Mouse (Mus musculus) neural tube, embryonic 14.5 days (tissue): ENCODE measurements around the gene Gm26727. TPM values are rescaled to one million over a fixed set of nuclear protein-coding genes. Genes with fewer than 3 reads are reported as not detected.
"Not testable (repeated sequence)": the region's sequence is repeated elsewhere in the genome, so short reads cannot be mapped to it uniquely, and the experiment has no call there.

Experiments
- ATAC-seq: fragments of 200-750 bp; cut with Nextera tagmentation; 2 replicates; pipeline ENCODE4 v1.8.0; 2017; ENCODE audit warnings: low read depth, mild to moderate bottlenecking, moderate TSS enrichment, moderate library complexity
- H3K27ac ChIP-seq: fragments of 300-500 bp; sonication (generic); 2 replicates; pipeline ENCODE4 v1.5.1; 2014; ENCODE audit warnings: low read depth, mild to moderate bottlenecking, control low read depth, low read length, moderate library complexity, mixed read lengths
- H3K27me3 ChIP-seq: fragments of 300-500 bp; sonication (generic); 2 replicates; pipeline ENCODE4 v1.6.1; 2014; ENCODE audit warnings: low read length; ENCODE audit not compliant: control insufficient read depth, insufficient read depth
- H3K36me3 ChIP-seq: fragments of 300-500 bp; sonication (generic); 2 replicates; pipeline ENCODE4 v1.6.1; 2014; ENCODE audit warnings: low read length, mixed read lengths; ENCODE audit not compliant: control insufficient read depth, insufficient read depth
- H3K4me1 ChIP-seq: fragments of 300-500 bp; sonication (generic); 2 replicates; pipeline ENCODE4 v1.6.1; 2014; ENCODE audit warnings: low read length; ENCODE audit not compliant: control insufficient read depth, insufficient read depth
- H3K4me2 ChIP-seq: fragments of 300-500 bp; sonication (generic); 2 replicates; pipeline ENCODE4 v1.6.1; 2014; ENCODE audit warnings: mild to moderate bottlenecking, low read depth, low read length, control low read depth
- H3K4me3 ChIP-seq: fragments of 300-500 bp; sonication (generic); 2 replicates; pipeline ENCODE4 v1.5.1; 2014; ENCODE audit warnings: low read depth, low read length, control low read depth, mixed read lengths
- H3K9ac ChIP-seq: fragments of 300-500 bp; sonication (generic); replicated peaks from 2 replicates; pipeline ENCODE4 v1.6.1; 2014; ENCODE audit warnings: low read depth, mild to moderate bottlenecking, control low read depth, low read length, mixed read lengths
- H3K9me3 ChIP-seq: fragments of 300-500 bp; sonication (generic); 2 replicates; pipeline ENCODE4 v1.6.1; 2016; ENCODE audit warnings: low read length; ENCODE audit not compliant: control insufficient read depth
- WGBS: fragments of 180-500 bp; shearing (Covaris S2); extraction: QIAGEN DNeasy Blood & Tissue Kit; methylation state at CpG from one replicate; pipeline ENCODE4 v1.1.7; 2014; 5-methylcytosine and 5-hydroxymethylcytosine counted together
- polyA plus RNA-seq: library from polyadenylated mRNA; unstranded; fragments of >200 nt; fragmentation: Nextera tagmentation; extraction: Ambion mirVana; gene quantifications from 2 replicates; pipeline ENCODE4 v1.2.1, GENCODE M21; 2014

Gm26727 gene
- polyA plus RNA-seq: not detected in 2 replicates

DNA sequence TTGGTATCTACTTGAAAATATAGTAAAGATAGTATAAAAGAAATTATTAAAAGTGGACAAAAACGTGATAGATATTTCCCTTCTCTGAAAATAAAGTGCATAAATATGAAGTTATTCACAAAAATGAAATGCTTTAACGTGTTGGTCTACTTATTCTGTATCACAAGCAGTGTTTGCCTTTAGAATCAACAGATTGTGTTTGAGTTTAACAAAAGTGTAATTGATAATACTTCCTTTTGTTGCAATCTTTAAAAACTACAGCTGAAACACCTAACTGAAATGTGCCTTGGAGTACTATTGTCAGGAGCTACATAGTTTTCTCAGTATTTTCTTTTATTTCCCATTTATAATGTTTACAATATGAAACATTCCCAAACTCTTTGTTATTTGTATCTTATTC, at the start of gene Gm26727:
Gene Gm26727 (minus strand): TSS at position 101 of the 400 bp plus-strand sequence.
- no peak within 1 kb of the TSS for H3K4me3 ChIP-seq
- H3K9ac ChIP-seq: no peak within 1 kb of the TSS
- WGBS: 61% methylated on average over 2 of the region's 2 CpGs
- H3K36me3 ChIP-seq: no peaks in the 10 kb centered on the region
- no peaks in the 10 kb centered on the region for H3K27me3 ChIP-seq
- H3K4me1 ChIP-seq: no peaks in the 10 kb centered on the region
- no peak for ATAC-seq
- H3K4me2 ChIP-seq: no peak within 1 kb of the TSS
- no peaks in the 10 kb centered on the region for H3K9me3 ChIP-seq
- H3K27ac ChIP-seq: no peak within 1 kb of the TSS

DNA sequence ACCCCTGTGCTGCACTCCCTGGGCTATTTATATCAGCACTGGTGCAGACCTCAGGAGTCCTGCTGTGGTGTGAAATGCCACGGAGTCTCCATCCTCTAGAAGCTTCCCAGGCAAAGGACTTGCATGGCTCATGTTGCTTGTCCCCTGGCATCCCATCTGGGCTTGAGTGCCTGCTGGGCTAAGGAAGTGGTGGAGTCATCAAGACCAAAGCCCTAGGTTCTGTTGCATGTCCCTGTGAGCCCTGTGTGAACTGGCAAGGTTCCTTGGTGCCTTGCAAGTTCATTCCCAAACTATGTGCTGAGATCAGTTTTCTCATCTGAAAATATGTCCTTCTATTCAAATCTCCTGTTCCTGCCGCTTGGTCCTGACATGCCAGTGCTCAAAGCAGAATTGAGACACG, 48.1 kb upstream of the Gm26727 start:
- WGBS: 71% methylated on average over 3 of the region's 3 CpGs
- no peaks in the 10 kb centered on the region for H3K9me3 ChIP-seq

DNA sequence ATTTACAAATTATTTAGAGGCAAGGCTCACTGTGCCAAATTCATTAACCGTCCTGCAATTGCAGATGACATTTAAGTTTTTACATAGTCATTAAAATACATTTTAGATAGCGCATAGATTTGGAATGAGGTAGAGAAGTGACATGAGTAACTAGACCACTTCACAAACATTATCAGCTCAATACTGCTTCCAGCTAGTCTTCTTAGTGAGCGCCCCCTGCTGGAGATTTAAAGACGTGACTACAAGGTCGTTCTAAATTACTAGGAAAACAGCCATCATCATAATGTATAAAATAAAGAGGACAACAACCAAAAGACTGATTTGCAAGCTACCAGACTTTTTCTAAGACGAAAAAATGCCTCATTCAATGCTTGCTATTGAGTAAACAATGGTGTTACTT, 44.8 kb upstream of the Gm26727 start:
- H3K4me2 ChIP-seq: no peak overlapping the region
- 0 out of 2 replicates have a peak, but pooled peaks have one; percentile 49 for ATAC-seq
- H3K27ac ChIP-seq: no peak overlapping the region
- no peak overlapping the region for H3K4me3 ChIP-seq
- no peaks in the 10 kb centered on the region for H3K4me1 ChIP-seq
- no peaks in the 10 kb centered on the region for H3K9me3 ChIP-seq
- 21% methylated on average over 6 of the region's 6 CpGs for WGBS
- H3K36me3 ChIP-seq: no peaks in the 10 kb centered on the region
- no peak overlapping the region for H3K9ac ChIP-seq
- no peaks in the 10 kb centered on the region for H3K27me3 ChIP-seq

More for the DNA sequence above, 48.1 kb upstream of the Gm26727 start:
- H3K27me3 ChIP-seq: no peaks in the 10 kb centered on the region
- H3K9ac ChIP-seq: no peak overlapping the region
- no peak overlapping the region for H3K4me3 ChIP-seq
- no peak overlapping the region for H3K27ac ChIP-seq
- no peak overlapping the region for H3K4me2 ChIP-seq
- H3K36me3 ChIP-seq: no peaks in the 10 kb centered on the region
- no peak for ATAC-seq
- no peaks in the 10 kb centered on the region for H3K4me1 ChIP-seq

DNA sequence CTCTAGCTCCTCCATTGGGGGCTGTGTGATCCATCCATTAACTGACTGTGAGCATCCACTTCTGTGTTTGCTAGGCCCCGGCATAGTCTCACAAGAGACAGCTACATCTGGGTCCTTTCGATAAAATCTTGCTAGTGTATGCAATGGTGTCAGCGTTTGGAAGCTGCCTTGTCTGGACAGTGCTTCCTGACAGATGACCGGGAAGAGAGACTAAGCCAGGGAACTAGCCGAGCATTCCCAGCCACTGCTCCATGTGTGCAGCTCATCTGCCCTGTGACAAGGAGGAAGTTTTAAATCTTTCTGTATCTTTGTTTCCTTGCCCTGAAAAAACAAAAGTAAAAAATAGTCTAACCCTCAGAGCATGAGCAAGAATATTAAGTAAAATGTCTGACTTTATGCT, 37.0 kb upstream of the Gm26727 start:
- not testable (repeated sequence) for ATAC-seq, H3K4me1 ChIP-seq, H3K4me2 ChIP-seq, H3K4me3 ChIP-seq, H3K27ac ChIP-seq, H3K9ac ChIP-seq, H3K27me3 ChIP-seq, H3K36me3 ChIP-seq, H3K9me3 ChIP-seq
- 83% methylated on average over 5 of the region's 5 CpGs for WGBS

DNA sequence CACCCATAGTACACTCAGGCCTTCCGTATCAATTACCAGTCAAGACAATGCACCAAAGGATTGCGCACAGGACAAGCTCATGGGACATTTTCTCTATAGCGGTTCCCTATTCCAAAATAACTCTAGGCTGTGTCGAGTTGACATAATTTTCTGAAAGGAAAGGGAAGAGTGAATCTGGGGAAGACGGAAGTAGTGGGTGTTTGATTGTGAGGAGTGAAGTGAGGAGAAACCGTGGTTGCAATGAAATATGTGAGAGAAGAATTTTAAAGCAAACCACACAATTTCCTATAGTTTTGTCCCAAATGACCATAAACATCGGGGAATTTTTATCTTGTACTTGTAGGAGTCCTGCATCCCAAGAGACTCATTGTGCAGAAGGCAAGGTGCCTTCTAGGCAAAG, 34.1 kb upstream of the Gm26727 start:
- Histone ChIP-seq H3K9ac (no peak overlapping the region), H3K4me2 (no peak overlapping the region), H3K9me3 (no peaks in the 10 kb centered on the region), H3K4me1 (no peaks in the 10 kb centered on the region), H3K4me3 (no peak overlapping the region), H3K36me3 (no peaks in the 10 kb centered on the region), H3K27ac (no peak overlapping the region), H3K27me3 (no peaks in the 10 kb centered on the region)
- 89% methylated on average over 7 of the region's 7 CpGs for WGBS
- no peak for ATAC-seq

DNA sequence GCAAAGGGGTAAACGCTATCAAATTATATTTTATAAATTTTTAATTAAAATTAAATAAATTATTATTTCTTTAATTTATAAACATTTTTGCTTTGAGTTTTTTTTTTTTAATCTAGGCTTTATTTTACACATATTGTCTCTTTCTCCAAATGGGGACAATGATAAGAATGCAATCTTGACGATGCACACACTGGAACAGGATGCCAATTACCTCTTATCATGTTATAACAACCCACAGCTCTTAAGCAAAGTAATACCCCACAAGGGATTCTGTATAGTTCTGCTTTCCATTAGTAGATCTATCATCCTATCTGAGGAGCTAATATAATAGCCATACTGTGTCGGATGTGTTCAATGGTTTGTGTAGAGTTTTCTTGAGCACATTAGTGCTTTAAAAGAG, 27.9 kb upstream of the Gm26727 start:
- Histone ChIP-seq H3K9me3 (no peaks in the 10 kb centered on the region), H3K27me3 (no peaks in the 10 kb centered on the region), H3K9ac (no peak overlapping the region), H3K27ac (no peak overlapping the region), H3K36me3 (no peaks in the 10 kb centered on the region), H3K4me3 (no peak overlapping the region), H3K4me1 (no peaks in the 10 kb centered on the region), H3K4me2 (no peak overlapping the region)
- WGBS: 70% methylated on average over 3 of the region's 3 CpGs
- ATAC-seq: no peak

DNA sequence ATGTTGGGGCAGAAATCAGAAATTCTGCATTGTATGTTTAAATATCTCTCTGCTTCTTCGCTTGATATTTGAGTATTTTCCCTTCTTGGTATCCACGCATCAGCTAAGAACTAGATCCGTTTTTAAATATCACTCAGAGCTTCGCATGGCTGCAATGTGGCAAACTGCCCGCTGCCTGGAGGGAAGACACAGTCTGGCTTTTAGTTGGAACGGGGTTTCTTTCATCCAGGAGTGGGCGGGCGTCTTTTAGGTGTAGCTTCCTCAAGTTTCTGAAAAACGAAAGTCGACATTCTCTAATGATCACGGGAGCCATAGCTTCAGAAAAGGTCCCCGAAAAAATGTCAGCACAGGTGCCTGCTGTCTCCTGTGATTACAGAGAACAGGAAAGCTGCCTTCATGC, 14.2 kb upstream of the Gm26727 start:
- Histone ChIP-seq H3K4me1 (no peaks in the 10 kb centered on the region), H3K9ac (no peak overlapping the region), H3K36me3 (no peaks in the 10 kb centered on the region), H3K27ac (no peak overlapping the region), H3K4me2 (no peak overlapping the region), H3K27me3 (no peaks in the 10 kb centered on the region), H3K9me3 (no peaks in the 10 kb centered on the region), H3K4me3 (no peak overlapping the region)
- 81% methylated on average over 12 of the region's 12 CpGs for WGBS
- no peak for ATAC-seq

DNA sequence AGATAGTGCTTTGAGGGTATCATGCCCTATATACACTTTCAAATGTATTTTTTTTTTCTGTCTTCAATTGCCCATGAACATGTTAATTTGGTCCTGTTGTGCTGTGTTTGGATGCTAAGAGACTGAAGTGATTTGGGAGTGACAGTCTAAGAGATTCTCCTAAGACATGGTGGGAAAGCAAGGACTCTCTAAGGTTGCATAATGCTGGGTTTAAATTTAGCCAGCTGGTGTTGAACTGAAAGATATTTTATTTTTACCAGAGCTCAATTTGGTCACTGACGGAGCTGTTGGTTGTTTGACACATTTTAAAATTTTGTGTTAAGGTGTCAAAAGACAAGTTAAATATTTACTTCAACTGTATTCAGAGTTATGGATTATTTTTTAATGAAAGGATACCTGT, 13.8 kb upstream of the Gm26727 start:
- Histone ChIP-seq H3K27me3 (no peaks in the 10 kb centered on the region), H3K4me1 (no peaks in the 10 kb centered on the region), H3K36me3 (no peaks in the 10 kb centered on the region), H3K9me3 (no peaks in the 10 kb centered on the region), H3K9ac (no peak overlapping the region), H3K4me2 (no peak overlapping the region), H3K27ac (no peak overlapping the region), H3K4me3 (no peak overlapping the region)
- no peak for ATAC-seq
- 93% methylated on average over 1 of the region's 1 CpGs for WGBS

DNA sequence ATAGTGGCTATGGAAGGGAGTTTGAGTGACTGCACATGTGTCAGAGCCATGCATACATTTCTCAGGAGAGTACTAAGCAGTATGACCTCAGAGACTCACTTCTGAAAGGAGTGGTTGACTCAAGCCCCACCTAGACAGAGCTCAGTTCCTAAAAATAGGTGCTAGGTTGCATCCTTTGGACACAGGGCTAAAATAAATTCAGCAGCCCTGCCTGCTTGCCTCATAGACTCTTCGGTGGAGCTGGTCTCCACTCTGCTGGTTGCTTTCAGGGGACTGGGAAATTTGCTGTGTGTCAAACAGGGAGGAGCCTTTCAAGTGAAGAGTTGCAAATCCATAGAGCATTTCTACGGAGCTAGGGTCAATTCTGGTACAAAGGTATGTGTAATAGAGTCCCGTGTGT, 12.8 kb upstream of the Gm26727 start, which contains the start of gene Xirp2:
Gene Xirp2 (plus strand): TSS at position 223 of the 400 bp plus-strand sequence.
- Histone ChIP-seq H3K9ac (no peak within 1 kb of the TSS), H3K4me2 (no peak within 1 kb of the TSS), H3K4me1 (no peaks in the 10 kb centered on the region), H3K36me3 (no peaks in the 10 kb centered on the region), H3K4me3 (no peak within 1 kb of the TSS), H3K9me3 (no peaks in the 10 kb centered on the region), H3K27ac (no peak within 1 kb of the TSS), H3K27me3 (no peaks in the 10 kb centered on the region)
- WGBS: 80% methylated on average over 3 of the region's 3 CpGs
- ATAC-seq: no peak

DNA sequence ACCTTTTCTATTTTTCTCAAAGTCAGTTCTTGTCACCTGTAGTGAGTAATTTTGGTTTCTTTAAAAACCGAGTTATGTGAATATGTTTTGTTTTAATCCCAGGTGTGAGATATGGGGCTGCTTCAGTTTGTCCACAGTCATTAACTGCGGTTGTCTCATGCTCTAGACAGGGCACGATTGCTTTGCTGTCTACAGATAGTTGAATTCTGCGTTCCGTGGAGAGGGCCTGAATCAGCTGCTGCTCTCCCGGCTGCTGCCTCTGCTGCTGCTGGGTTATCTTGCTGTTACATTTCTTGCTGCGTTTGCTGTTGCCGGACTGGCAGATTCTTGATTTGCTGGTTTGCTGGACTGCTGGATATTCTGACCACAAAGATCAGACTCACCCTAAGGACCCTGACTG, 5.3 kb upstream of the Gm26727 start:
- no peak for ATAC-seq
- WGBS: 88% methylated on average over 8 of the region's 8 CpGs

More for the DNA sequence above, 5.3 kb upstream of the Gm26727 start:
- H3K4me2 ChIP-seq: no peak overlapping the region
- no peak overlapping the region for H3K4me3 ChIP-seq
- no peaks in the 10 kb centered on the region for H3K4me1 ChIP-seq
- H3K27ac ChIP-seq: no peak overlapping the region
- H3K36me3 ChIP-seq: no peaks in the 10 kb centered on the region
- no peaks in the 10 kb centered on the region for H3K9me3 ChIP-seq
- H3K9ac ChIP-seq: no peak overlapping the region
- H3K27me3 ChIP-seq: no peaks in the 10 kb centered on the region
